Mouse (Mus musculus) inflammation-experienced regulatory T-cells, adult 6 months (primary cell): Measurements from ENCODE around the gene Adamtsl5. TPM values are rescaled to one million over a fixed set of nuclear protein-coding genes. Genes with fewer than 3 reads are reported as not detected.
A peak's percentile ranks its signal among the peaks of the same experiment; 100 is the strongest.

ENCODE experiments used
- ATAC-seq: one replicate; pipeline ENCODE4 v1.8.0; 2017
- polyA plus RNA-seq, 3 experiments: library from polyadenylated mRNA; unstranded; fragments of 100-300 nt; shearing (Covaris generic); gene quantifications; one replicate each; pipeline ENCODE4 v1.2.1; 2017

Gene Adamtsl5
- polyA plus RNA-seq, result not detected

- ATAC-seq, result peak; percentile 46
Observed at GRCm38 (mm10) chr10:80348244-80348781, at the start of gene Adamtsl5. Gene Adamtsl5 (minus strand): TSS chr10:80348412.

DNA sequence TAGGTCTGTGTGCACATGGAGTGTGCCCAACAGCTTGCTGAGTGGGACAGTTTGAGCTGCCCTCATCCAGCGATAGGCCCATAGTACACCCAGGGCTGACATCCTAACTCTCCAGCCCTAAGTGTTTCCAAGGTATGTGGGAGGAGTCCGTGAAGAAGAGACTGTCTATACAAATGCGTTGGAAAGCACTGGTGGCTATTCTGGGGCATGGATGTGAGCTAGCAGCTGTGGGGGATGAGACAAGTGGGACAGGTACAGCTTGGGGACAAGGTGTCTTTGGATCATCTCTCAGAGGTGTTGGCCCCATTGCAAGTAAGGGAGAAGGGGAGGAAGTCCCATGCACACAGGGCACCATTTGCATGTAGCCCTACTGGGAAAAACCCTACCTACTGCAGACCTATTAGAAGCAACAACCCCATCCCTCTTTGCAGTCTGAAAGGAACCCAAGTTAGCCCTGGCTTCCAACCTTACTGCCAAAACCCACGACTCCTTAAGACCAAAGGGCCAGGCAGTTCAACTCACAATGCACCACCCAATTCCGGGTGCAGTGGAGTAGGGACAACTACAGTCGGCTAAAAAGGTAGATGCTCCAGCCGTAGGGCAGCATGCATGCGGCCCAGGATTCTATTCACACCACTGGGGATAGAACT lies 49.4 kb upstream of the Adamtsl5 start:
- no peak for ATAC-seq

DNA sequence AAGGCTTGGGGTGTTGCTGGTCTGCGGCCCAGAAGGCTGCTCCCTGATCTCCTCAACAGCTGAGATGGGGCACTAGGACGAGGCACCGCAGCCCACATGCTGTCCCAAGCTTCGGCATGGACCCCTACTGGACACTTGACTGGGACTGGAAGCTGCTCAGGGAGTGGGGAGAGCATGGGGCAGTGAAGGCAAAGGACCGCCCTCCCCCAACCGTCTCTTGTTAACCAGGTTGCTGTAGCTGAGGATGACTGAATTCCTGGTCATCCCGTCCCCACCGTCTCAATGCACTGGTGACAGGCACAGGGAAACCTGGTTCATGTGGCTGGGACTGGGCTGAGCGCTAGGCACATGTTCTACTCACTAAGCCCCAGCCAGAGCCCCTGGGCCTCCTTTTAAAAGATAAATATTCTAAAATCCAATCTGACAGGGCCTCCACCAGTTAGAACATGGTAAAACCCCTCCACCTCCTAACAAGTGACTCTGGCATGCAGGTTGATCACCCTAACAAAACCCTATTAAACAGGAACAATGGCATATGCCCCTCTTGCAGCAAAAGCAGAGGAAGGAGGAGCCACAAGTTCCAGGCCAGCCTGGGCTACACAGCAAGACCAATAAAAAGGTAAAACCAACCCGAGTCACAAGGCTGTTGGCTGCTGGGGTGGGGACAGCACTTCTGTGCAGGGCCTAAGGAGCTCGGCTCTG lies 48.8 kb upstream of the Adamtsl5 start:
- ATAC-seq, result no peak

GRCm38 (mm10) chr10:80395025-80395627 lies 46.9 kb upstream of the Adamtsl5 start:
- no peak for ATAC-seq

DNA sequence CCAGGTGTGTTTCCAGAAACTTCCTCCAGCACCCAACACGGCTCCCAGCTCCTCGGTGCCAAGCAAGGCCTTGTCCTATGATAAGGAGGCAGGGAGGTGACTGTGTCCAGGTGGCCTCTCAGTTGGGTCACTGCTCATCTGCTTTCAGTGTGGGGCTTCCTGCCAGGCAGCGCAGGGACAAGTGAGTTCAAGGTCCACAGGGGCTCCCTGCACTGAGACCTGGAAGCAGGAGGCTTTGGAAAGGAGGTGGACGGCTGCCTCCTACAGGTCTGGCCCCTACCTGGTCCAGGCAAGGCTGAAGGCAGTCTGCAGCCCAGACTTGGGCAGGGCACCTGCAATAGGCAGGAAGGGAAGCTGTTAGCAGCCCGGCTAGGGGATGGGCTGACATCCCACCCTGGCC lies 44.5 kb upstream of the Adamtsl5 start:
- no peak for ATAC-seq

- ATAC-seq, result no peak
Observed at GRCm38 (mm10) chr10:80390697-80391096, 42.5 kb upstream of the Adamtsl5 start.

GRCm38 (mm10) chr10:80389185-80389708 lies 41.0 kb upstream of the Adamtsl5 start:
- ATAC-seq, result no peak

- ATAC-seq, result no peak
Observed at GRCm38 (mm10) chr10:80388731-80389130, 40.5 kb upstream of the Adamtsl5 start.

GRCm38 (mm10) chr10:80387522-80387959 lies 39.3 kb upstream of the Adamtsl5 start, which contains the start of gene Mex3d:
Gene Mex3d (minus strand): TSS chr10:80387659.
- peak; percentile 57 for ATAC-seq

DNA sequence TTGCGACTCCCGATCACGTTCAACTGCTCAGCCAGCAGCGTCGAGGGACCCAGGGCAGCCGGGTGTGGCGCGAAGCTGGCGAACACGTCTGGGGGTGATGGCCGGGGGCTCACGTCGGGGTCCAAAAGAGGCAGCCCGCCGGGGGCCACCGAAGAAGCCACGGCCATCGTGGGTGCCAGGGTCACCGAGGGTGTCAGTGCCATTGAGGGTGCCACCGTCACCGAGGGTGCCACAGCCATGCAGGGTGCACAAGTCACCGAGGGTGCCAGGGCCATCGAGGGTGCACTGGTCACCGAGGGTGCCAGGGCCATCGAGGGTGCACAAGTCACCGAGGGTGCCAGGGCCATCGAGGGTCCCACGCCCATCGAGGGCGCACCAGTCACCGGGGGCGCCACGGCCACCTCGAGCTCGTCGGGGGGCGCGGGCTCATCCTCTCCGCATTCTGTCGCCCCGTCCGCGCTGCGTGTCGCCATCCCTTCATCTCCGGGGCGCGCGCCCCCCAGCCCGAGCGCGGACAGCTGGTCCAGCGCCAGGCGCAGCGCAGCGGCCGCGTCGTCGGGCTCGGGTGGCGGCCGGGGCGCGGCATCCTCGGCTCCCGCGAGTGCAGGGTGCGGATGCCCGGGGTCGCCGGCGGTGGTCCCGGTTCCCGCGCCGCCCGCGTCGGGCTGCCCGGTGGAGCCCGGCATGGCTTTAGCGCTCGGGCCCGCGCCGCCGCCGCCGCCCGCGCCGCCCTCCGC lies 38.7 kb upstream of the Adamtsl5 start:
- peak; percentile 12 for ATAC-seq

- no peak for ATAC-seq
Observed at GRCm38 (mm10) chr10:80385811-80386734, 37.9 kb upstream of the Adamtsl5 start.

DNA sequence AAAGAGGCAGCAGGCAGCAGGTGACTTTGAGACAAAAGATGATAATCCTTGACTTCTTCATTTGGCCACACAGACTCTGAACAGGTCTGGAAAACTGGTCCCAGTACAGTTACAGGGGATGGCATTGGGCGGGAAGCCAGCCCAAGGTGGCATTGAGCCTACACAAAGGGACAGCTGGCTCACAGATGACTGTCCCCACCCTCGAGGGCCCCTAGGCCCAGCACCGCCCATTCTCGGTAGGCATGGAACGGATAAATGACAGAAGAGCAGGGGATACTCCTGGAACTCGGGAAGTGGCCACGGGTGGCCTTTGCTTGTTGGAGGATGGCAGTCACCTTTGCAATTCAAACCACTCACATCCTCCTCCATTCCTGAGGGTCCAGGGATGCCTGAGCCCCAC lies 37.1 kb upstream of the Adamtsl5 start:
- no peak for ATAC-seq

DNA sequence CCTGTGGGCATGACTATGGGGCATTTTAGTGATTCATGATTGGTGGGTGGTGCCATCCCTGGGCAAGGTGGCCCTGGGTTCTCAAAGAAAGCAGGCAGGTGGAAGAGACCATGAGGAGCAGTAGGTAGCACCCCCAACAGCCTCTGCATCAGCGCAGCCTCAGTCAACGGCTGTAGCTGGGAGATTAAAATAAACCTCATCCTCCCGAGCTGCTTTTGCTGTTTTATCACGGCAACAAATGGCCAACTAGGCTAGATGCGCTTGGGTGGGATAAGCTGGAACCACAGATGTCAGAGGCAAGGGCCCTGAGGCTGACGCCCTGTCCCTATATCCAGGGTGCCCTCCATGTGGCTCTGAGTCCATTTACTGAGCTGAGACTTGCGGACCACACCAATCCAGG lies 36.5 kb upstream of the Adamtsl5 start:
- ATAC-seq, result no peak

- ATAC-seq, result no peak
Observed at GRCm38 (mm10) chr10:80384115-80384639, 36.0 kb upstream of the Adamtsl5 start.

GRCm38 (mm10) chr10:80383431-80383830 lies 35.2 kb upstream of the Adamtsl5 start:
- ATAC-seq, result no peak

DNA sequence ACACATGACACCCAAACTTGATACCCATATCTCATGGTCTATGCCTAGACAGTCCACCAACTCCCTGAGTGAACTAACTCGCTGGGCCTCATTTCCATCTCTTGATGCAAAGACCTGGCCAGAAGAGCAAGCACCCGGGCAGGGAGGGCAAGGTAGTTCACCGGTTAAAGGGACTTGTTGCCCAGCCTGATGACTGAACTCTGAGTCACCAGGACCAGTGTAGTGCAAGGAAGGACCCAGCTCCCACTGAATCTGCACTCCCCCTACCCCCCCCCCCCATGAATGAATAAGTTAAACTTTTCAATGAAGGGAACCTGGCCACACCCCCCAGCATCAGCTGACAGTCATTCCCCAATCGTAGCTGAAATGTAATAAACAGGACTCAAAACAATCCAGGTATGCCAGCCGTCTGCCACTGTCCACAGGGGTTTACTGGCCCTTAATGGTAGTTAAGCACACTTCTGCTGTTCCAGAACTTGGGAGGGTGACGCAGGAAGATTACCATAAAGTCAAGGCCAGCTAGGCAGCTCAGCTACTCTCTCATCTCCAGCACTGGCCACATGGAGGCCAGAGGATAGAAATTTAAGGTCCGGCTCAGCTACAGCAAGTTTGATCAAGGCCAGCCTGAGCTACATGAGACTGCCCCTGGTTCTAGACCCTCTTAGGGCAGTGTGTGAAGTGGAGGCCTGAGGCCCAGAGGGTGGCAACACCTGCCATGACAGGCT lies 34.6 kb upstream of the Adamtsl5 start:
- no peak for ATAC-seq

DNA sequence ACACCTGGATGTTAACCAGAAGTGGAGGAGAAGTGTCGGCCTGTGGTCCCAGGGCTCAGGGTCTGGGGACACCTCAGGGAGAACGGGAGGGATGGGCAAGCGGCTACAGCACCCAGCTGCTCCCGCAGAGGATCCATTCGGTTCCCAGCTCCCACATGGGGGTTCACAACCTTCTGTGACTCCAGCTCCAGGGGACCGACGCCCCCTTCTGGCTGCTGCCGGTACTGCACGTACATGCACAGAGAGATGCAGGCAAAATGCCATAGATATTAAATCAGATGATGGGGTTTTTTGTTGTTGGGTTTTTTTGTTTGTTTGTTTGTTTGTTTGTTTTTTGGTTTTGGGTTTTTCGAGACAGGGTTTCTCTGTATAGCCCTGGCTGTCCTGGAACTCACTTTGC lies 29.5 kb upstream of the Adamtsl5 start:
- ATAC-seq, result no peak

DNA sequence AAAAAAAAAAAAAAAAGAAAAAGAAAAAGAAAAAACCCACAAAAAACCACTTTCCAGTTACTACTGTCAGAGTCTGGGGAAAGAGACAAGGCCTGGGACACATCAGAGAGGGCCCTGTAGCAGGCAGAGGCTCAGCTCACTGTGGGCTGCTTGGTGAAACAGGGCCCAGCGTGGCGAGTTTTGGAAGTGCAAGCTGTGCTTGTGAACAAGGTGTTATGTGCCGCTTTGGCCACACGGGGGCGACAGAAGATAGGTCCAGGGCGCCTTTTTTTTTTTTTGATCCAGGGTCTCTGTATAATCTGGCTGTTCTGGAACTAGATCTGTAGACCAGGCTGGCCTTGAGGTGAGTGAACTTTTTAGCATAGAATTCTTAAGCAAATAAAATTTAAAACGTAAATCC lies 27.9 kb upstream of the Adamtsl5 start:
- ATAC-seq, result peak; percentile 83

- ATAC-seq, result no peak
Observed at GRCm38 (mm10) chr10:80374063-80374462, 25.9 kb upstream of the Adamtsl5 start.

DNA sequence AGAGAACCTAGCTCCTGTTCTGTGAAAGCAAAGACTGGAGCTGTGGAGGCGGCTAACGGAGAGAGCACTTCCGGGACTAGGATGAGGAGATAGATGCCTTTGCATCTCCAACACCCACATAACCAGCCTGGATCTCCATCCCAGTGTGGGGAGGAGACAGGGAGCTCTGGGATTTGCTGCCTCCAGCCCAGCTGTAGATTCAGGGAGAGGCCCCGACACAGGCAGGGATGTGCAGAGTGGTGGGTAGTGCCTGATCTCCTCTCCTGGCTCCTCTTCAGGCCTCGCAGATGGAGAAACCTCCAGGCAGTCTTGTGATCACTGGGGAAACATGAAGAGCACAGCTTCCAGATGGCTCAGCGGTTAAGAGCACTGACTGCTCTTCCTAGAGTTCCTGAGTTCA lies 24.5 kb upstream of the Adamtsl5 start:
- ATAC-seq, result no peak
